32 mouse cellular contexts compared by ENCODE assay signal in the genomic region with DNA sequence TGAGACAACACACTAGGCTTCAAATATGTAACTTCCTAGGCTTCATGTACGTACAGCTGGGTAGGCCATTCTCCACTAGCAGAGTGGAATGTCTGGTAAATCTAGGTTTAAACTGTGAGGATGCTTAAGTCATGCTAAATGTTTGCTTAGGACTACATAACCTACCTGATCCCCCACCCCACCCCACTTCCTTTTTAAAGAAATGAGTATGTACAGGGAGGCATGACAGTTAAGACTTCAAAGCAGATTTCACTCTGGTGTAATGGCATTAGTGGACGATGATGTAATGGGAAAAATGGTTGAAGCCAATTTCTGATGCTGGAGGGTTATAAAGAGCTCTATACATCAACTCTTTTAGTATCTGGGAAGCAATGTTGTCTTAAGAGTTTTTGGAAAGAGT. TPM values are rescaled to one million over a fixed set of nuclear protein-coding genes. Genes with fewer than 3 reads are reported as not detected.
DNase-seq lines count a peak whose midpoint lies in the region; ATAC-seq and TF ChIP-seq lines count a peak whose summit lies in the region.
"Had no signal": no experiment of that assay in that cellular context is flagged by ENCODE, and none has a peak within 500 bp of the region (broad histone marks: within the 10 kb centered on the region; RNA-seq: fewer than 3 reads in every experiment).

No protein-coding gene starts in this region.

- peaks cover 25% of the 10 kb centered on the region for H3K36me3 ChIP-seq in heart, embryonic 12.5 days
- H3K36me3 ChIP-seq in heart, postnatal 0 days (replicated peaks; ENCODE audit: control insufficient read depth, insufficient read depth, low read length): peaks cover 29% of the 10 kb centered on the region
- peaks cover 8% of the 10 kb centered on the region; the same call in 1 of the 2 replicates for H3K36me3 ChIP-seq in lung, postnatal 0 days (ENCODE audit: insufficient read depth, low read length)

- H3K4me1 ChIP-seq in heart, embryonic 12.5 days (replicated peaks): peaks cover 24% of the 10 kb centered on the region
- H3K4me1 ChIP-seq in heart, postnatal 0 days (ENCODE audit: control insufficient read depth, insufficient read depth): peaks cover 24% of the 10 kb centered on the region
- no peaks in the 10 kb centered on the region for H3K4me1 ChIP-seq in lung, postnatal 0 days (ENCODE audit: insufficient read depth, low read depth, low read length)
- H3K4me1 ChIP-seq: neural tube, embryonic 12.5 days had no signal

- H3K27ac ChIP-seq in heart, embryonic 12.5 days (ENCODE audit: poor library complexity, severe bottlenecking): peak overlapping the region; percentile 51
- H3K27ac ChIP-seq in heart, postnatal 0 days (ENCODE audit: low read depth): 0 out of 2 replicates have a peak overlapping the region, but pooled peaks have one; percentile 25
- no peak overlapping the region for H3K27ac ChIP-seq in lung, postnatal 0 days (ENCODE audit: low read length)
- H3K27ac ChIP-seq: forebrain, embryonic 13.5 days; hindbrain, embryonic 13.5 days; liver, embryonic 14.5 days; neural tube, embryonic 12.5 days; stomach, postnatal 0 days had no signal

- 72% methylated on average over 2 of the region's 2 CpGs for WGBS in heart, embryonic 12.5 days
- 57% methylated on average over 2 of the region's 2 CpGs for WGBS in heart, postnatal 0 days
- WGBS in lung, postnatal 0 days: 43% methylated on average over 2 of the region's 2 CpGs

- H3K9ac ChIP-seq in heart, embryonic 12.5 days: no peak overlapping the region
- H3K9ac ChIP-seq in heart, postnatal 0 days (replicated peaks; ENCODE audit: low read depth, low read length): no peak overlapping the region
- H3K9ac ChIP-seq in lung, postnatal 0 days (replicated peaks; ENCODE audit: low read depth): no peak overlapping the region
- H3K9ac ChIP-seq: forebrain, embryonic 13.5 days; hindbrain, embryonic 13.5 days; liver, embryonic 14.5 days; neural tube, embryonic 12.5 days had no signal

- no peak for TF ChIP-seq CTCF in heart, postnatal 0 days (IDR thresholded peaks at IDR 0.05; ENCODE audit: low read depth)
- no peak for TF ChIP-seq CTCF in lung, postnatal 0 days (IDR thresholded peaks at IDR 0.05)

- H3K4me3 ChIP-seq in heart, embryonic 12.5 days: no peak overlapping the region
- H3K4me3 ChIP-seq in heart, postnatal 0 days (ENCODE audit: low read depth, low read length): no peak overlapping the region
- H3K4me3 ChIP-seq in lung, postnatal 0 days (ENCODE audit: low read depth, low read length): no peak overlapping the region
- H3K4me3 ChIP-seq: forebrain, embryonic 13.5 days; hindbrain, embryonic 13.5 days; myocyte; neural tube, embryonic 12.5 days had no signal

- no peaks in the 10 kb centered on the region for H3K27me3 ChIP-seq in heart, embryonic 12.5 days (replicated peaks)
- H3K27me3 ChIP-seq in heart, postnatal 0 days (ENCODE audit: control insufficient read depth, insufficient read depth, low read length): no peaks in the 10 kb centered on the region
- no peaks in the 10 kb centered on the region for H3K27me3 ChIP-seq in lung, postnatal 0 days (replicated peaks; ENCODE audit: insufficient read depth, low read length)
- H3K27me3 ChIP-seq: forebrain, embryonic 13.5 days; hindbrain, embryonic 13.5 days; neural tube, embryonic 12.5 days had no signal

- no peak for TF ChIP-seq EP300 in heart, postnatal 0 days (IDR thresholded peaks at IDR 0.05; ENCODE audit: low read depth)
- 0 out of 2 replicates have a peak, but pooled peaks have one; percentile 3 for TF ChIP-seq EP300 in lung, postnatal 0 days (IDR thresholded peaks at IDR 0.05)

- intact Hi-C loops in heart, postnatal 25 days (cut with DNase I): no loop called here

- peak; percentile 45; the same call in 1 of the 2 replicates for ATAC-seq in heart, embryonic 12.5 days (ENCODE audit: insufficient number of reproducible peaks, low FRiP score)
- ATAC-seq in heart, postnatal 0 days (ENCODE audit: insufficient read depth, low read depth): no peak
- peak; percentile 33; the same call in 1 of the 2 replicates for ATAC-seq in lung, postnatal 0 days
- ATAC-seq: forebrain, embryonic 13.5 days; intestine, postnatal 0 days; midbrain, embryonic 16.5 days had no signal

- H3K9me3 ChIP-seq in heart, embryonic 12.5 days (replicated peaks): no peaks in the 10 kb centered on the region
- no peaks in the 10 kb centered on the region for H3K9me3 ChIP-seq in heart, postnatal 0 days (replicated peaks; ENCODE audit: control insufficient read depth, low read length)
- H3K9me3 ChIP-seq in lung, postnatal 0 days (ENCODE audit: low read length): no peaks in the 10 kb centered on the region
- H3K9me3 ChIP-seq: forebrain, embryonic 13.5 days; hindbrain, embryonic 13.5 days; neural tube, embryonic 12.5 days had no signal

- DNase-seq in heart, postnatal 25 days (ENCODE audit: low spot score): no peak
- DNase-seq in heart, postnatal 0 days (ENCODE audit: low spot score): no peak
- no peak for DNase-seq in heart, adult 18-20 months
- DNase-seq in lung, postnatal 0 days (ENCODE audit: low spot score): no peak
- DNase-seq in lung, postnatal 36 days: no peak
- DNase-seq in adrenal gland, adult (ENCODE audit: inconsistent age in 2 of 2, low spot score in 1 of 2): no peak
- DNase-seq: adrenal gland, adult 2 months; adrenal gland, postnatal 36 days; cerebellum, adult 2 months; cerebellum, postnatal 14 days; gastrocnemius, postnatal 10 days; kidney, adult 9 months; kidney, postnatal 10 days; layer of hippocampus, postnatal 36 days; left cerebral cortex, postnatal 4 days; liver; lung, adult 2 months; right cerebral cortex, postnatal 4 days; thymus, adult 18-20 months; thymus, postnatal 25 days had no signal

- H3K4me2 ChIP-seq in heart, embryonic 12.5 days: no peak overlapping the region
- H3K4me2 ChIP-seq in heart, postnatal 0 days (ENCODE audit: low read depth, low read length): no peak overlapping the region
- no peak overlapping the region for H3K4me2 ChIP-seq in lung, postnatal 0 days (replicated peaks; ENCODE audit: low read depth, low read length)
- H3K4me2 ChIP-seq: forebrain, embryonic 13.5 days; heart, embryonic 11.5 days; hindbrain, embryonic 13.5 days; midbrain, embryonic 11.5 days; neural tube, embryonic 12.5 days had no signal

RNA-seq across cellular contexts. Expression of gene Nfyc, which starts 38.5 kb away (rescaled TPM):
- 102 and 108 TPM in 2 replicates for polyA plus RNA-seq in heart, embryonic 12.5 days (2016; fragmentation: Nextera tagmentation; extraction: Ambion mirVana)
- total RNA-seq in heart, postnatal 25 days (2021): 10 to 100 TPM; 58.6 to 62.3 TPM
- total RNA-seq in heart, postnatal 0 days (2014; rRNA removed; ENCODE audit: low replicate concordance): 165 and 174 TPM in 2 replicates
- 84.4 and 91.1 TPM in 2 replicates for polyA plus RNA-seq in heart, postnatal 0 days (2015; fragmentation: Nextera tagmentation; extraction: Ambion mirVana)
- total RNA-seq in heart, adult 18-20 months (2021): 10 to 100 TPM; 39.5 to 42.6 TPM
- 53.7 and 54.5 TPM in 2 replicates for polyA plus RNA-seq in lung, postnatal 0 days (2015; fragmentation: Nextera tagmentation; extraction: Ambion mirVana)

RNA-seq across cellular contexts. Expression of gene Kcnq4, which starts 44.5 kb away (rescaled TPM):
- polyA plus RNA-seq in heart, embryonic 12.5 days (2016; fragmentation: Nextera tagmentation; extraction: Ambion mirVana): 0.89 and 0.95 TPM in 2 replicates
- 1 to 10 TPM; 1.8 to 2.2 TPM for total RNA-seq in heart, postnatal 25 days (2021)
- 0.85 and 2.9 TPM in 2 replicates for total RNA-seq in heart, postnatal 0 days (2014; rRNA removed; ENCODE audit: low replicate concordance)
- polyA plus RNA-seq in heart, postnatal 0 days (2015; fragmentation: Nextera tagmentation; extraction: Ambion mirVana): 0.57 and 0.78 TPM in 2 replicates
- total RNA-seq in heart, adult 18-20 months (2021): 1 to 10 TPM; 1.5 to 1.9 TPM
- 3.1 and 3.9 TPM in 2 replicates for polyA plus RNA-seq in lung, postnatal 0 days (2015; fragmentation: Nextera tagmentation; extraction: Ambion mirVana)
- total RNA-seq: megakaryocyte, adult 5-6 weeks had no signal
